Mouse (Mus musculus) layer of hippocampus, adult 8-10 months (tissue): Measurements from ENCODE around the gene Usp17la. TPM values are rescaled to one million over a fixed set of nuclear protein-coding genes. Genes with fewer than 3 reads are reported as not detected.
"Not testable (repeated sequence)": the region's sequence is repeated elsewhere in the genome, so short reads cannot be mapped to it uniquely, and the experiment has no call there.

Experiments
- DNase-seq, 2 experiments: peaks; one replicate each; pipeline ENCODE4 v3.0.0; 2022; ENCODE audit warnings: low spot score in 2 of 2
- total RNA-seq, 4 experiments: library from RNA; stranded (reverse); gene quantifications; 2 replicates each; pipeline ENCODE4 v1.2.4; 2022

Gene Usp17la
- not detected for total RNA-seq

GRCm38 (mm10) chr7:104856709-104857108 is at the start of gene Usp17la:
Gene Usp17la, plus strand, starts transcription at chr7:104857009.
- not testable (repeated sequence) for DNase-seq

- not testable (repeated sequence) for DNase-seq
Observed at GRCm38 (mm10) chr7:104810335-104810734, 46.5 kb upstream of the Usp17la start.

GRCm38 (mm10) chr7:104842503-104842902 is 14.3 kb upstream of the Usp17la start, which contains the start of gene Usp17lb:
Gene Usp17lb, minus strand, starts transcription at chr7:104842603.
- no peak for DNase-seq

- DNase-seq, result no peak
Observed at GRCm38 (mm10) chr7:104843731-104844287, 13.0 kb upstream of the Usp17la start.

- DNase-seq, result not testable (repeated sequence)
Observed at GRCm38 (mm10) chr7:104851546-104851945, 5.3 kb upstream of the Usp17la start.

GRCm38 (mm10) chr7:104855248-104855750 is 1.5 kb upstream of the Usp17la start:
- no peak for DNase-seq

- DNase-seq, result no peak
Observed at GRCm38 (mm10) chr7:104857683-104858082, 874 bp downstream of the Usp17la start.

GRCm38 (mm10) chr7:104861381-104861780 is 4.6 kb downstream of the Usp17la start:
- no peak for DNase-seq

- DNase-seq, result no peak
Observed at GRCm38 (mm10) chr7:104877731-104878130, 20.9 kb downstream of the Usp17la start, which contains the start of gene Olfr665. Gene Olfr665, plus strand, starts transcription at chr7:104878031.

- DNase-seq, result no peak
Observed at GRCm38 (mm10) chr7:104895852-104896251, 39.0 kb downstream of the Usp17la start, which contains the start of gene Olfr666. Gene Olfr666, minus strand, starts transcription at chr7:104895952.

Other genes with a start within 250 kb of the Usp17la start
- not detected for gene Olfr656, start 243.1 kb upstream of the Usp17la start, total RNA-seq
- gene Olfr657, start 232.2 kb upstream of the Usp17la start, total RNA-seq, result not detected
- gene Olfr658, start 209.7 kb upstream of the Usp17la start, total RNA-seq, result not detected
- gene Olfr659, start 190.3 kb upstream of the Usp17la start, total RNA-seq, result not detected
- gene Olfr661, start 170.5 kb upstream of the Usp17la start, total RNA-seq, result not detected
- not detected for gene Usp17le, start 79.5 kb upstream of the Usp17la start, total RNA-seq
- gene Usp17lb, start 14.4 kb upstream of the Usp17la start, total RNA-seq, result not detected
- not detected for gene Olfr665, start 21.0 kb downstream of the Usp17la start, total RNA-seq
- gene Olfr666, start 38.9 kb downstream of the Usp17la start, total RNA-seq, result not detected
- not detected for gene Olfr667, start 64.5 kb downstream of the Usp17la start, total RNA-seq
- not detected for gene Olfr668, start 71.0 kb downstream of the Usp17la start, total RNA-seq
- not detected for gene Olfr669, start 77.2 kb downstream of the Usp17la start, total RNA-seq
- not detected for gene Olfr670, start 105.6 kb downstream of the Usp17la start, total RNA-seq
- not detected for gene Olfr671, start 122.1 kb downstream of the Usp17la start, total RNA-seq
- gene Olfr672, start 145.0 kb downstream of the Usp17la start, total RNA-seq, result not detected
- gene Olfr675, start 171.5 kb downstream of the Usp17la start, total RNA-seq, result not detected
- not detected for gene Olfr676, start 175.7 kb downstream of the Usp17la start, total RNA-seq
- not detected for gene Olfr677, start 194.4 kb downstream of the Usp17la start, total RNA-seq
- not detected for gene Olfr678, start 207.5 kb downstream of the Usp17la start, total RNA-seq
- not detected for gene Olfr679, start 224.2 kb downstream of the Usp17la start, total RNA-seq
- gene Olfr680-ps1, start 235.8 kb downstream of the Usp17la start, total RNA-seq, result not detected